Mouse (Mus musculus): ENCODE results near the gene Mal.

DNA sequence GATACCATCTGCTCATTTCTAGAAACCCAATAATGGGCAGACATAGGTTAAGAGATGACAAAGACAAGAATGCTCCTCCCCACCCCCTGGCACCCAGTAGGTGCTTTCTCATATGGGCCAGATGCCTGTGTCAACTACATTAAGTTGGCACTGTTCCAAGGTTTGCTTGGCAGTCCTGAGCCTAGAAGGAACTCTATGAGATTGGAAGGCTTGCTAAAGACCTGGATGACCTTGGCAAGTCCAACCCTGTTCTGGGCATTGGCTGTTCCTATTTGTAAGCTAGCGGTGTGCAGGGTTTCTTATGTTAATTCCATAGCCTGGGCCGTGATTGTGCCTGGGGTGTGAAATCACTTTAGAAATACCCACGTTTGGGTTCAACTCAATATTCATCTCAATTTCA lies 1.7 kb downstream of the Mal start:
- TF ChIP-seq CTCF (IDR thresholded peaks at IDR 0.05; ENCODE audit: low read depth, low read length) (no peak), EP300 (IDR thresholded peaks at IDR 0.05; ENCODE audit: insufficient read depth, low read depth, low read length) (no peak)
